Mouse (Mus musculus): ENCODE results near the gene Clec1a. TPM values are rescaled to one million over a fixed set of nuclear protein-coding genes. Genes with fewer than 3 reads are reported as not detected.

Gene Clec1a
- polyA plus RNA-seq (2017; shearing (Covaris generic)) = not detected

GRCm38 (mm10) chr6:129451411-129452039 is at the start of gene Clec1a:
Clec1a (minus strand) TSS chr6:129452000.

GRCm38 (mm10) chr6:129408562-129408961 is 43.2 kb downstream of the Clec1a start, which contains the start of gene Clec9a:
Clec9a (plus strand) TSS chr6:129408862.

GRCm38 (mm10) chr6:129396997-129397396 is 54.8 kb downstream of the Clec1a start, which contains the start of gene Clec1b:
Clec1b (plus strand) TSS chr6:129397297.

GRCm38 (mm10) chr6:129385774-129386173 is 66.0 kb downstream of the Clec1a start, which contains the start of gene Clec12b:
Clec12b (minus strand) TSS chr6:129385874.

Other genes with a start within 250 kb of the Clec1a start
- gene Cd69, start 176.6 kb downstream of the Clec1a start, polyA plus RNA-seq (2017; shearing (Covaris generic)) = 1,226 TPM
- not detected for gene 4922502D21Rik, start 120.2 kb downstream of the Clec1a start, polyA plus RNA-seq (2017; shearing (Covaris generic))
- 0.83 TPM for gene Clec12a, start 109.3 kb downstream of the Clec1a start, polyA plus RNA-seq (2017; shearing (Covaris generic))
- gene Clec12b, start 66.1 kb downstream of the Clec1a start, polyA plus RNA-seq (2017; shearing (Covaris generic)) = not detected
- gene Clec1b, start 54.7 kb downstream of the Clec1a start, polyA plus RNA-seq (2017; shearing (Covaris generic)) = 0.20 TPM
- gene Clec9a, start 43.1 kb downstream of the Clec1a start, polyA plus RNA-seq (2017; shearing (Covaris generic)) = not detected
- not detected for gene Olr1, start 55.2 kb upstream of the Clec1a start, polyA plus RNA-seq (2017; shearing (Covaris generic))
- gene Tmem52b, start 60.6 kb upstream of the Clec1a start, polyA plus RNA-seq (2017; shearing (Covaris generic)) = not detected
- 55.7 TPM for gene Gabarapl1, start 81.2 kb upstream of the Clec1a start, polyA plus RNA-seq (2017; shearing (Covaris generic))
- gene Klre1, start 125.9 kb upstream of the Clec1a start, polyA plus RNA-seq (2017; shearing (Covaris generic)) = 1.4 TPM
- 53.0 TPM for gene Klrd1, start 139.8 kb upstream of the Clec1a start, polyA plus RNA-seq (2017; shearing (Covaris generic))
- 219 TPM for gene Klrk1, start 171.9 kb upstream of the Clec1a start, polyA plus RNA-seq (2017; shearing (Covaris generic))
- not detected for gene Klrc3, start 191.3 kb upstream of the Clec1a start, polyA plus RNA-seq (2017; shearing (Covaris generic))
- 16.1 TPM for gene Klrc2, start 208.7 kb upstream of the Clec1a start, polyA plus RNA-seq (2017; shearing (Covaris generic))
- 391 TPM for gene Klrc1, start 227.0 kb upstream of the Clec1a start, polyA plus RNA-seq (2017; shearing (Covaris generic))

Measured in effector memory CD4-positive, alpha-beta T cell, adult 7 months (primary cell).